Mouse (Mus musculus) lung, postnatal 10 days (tissue): ENCODE data around the gene Krtap12-1.
"Not testable (repeated sequence)": the region's sequence is repeated elsewhere in the genome, so short reads cannot be mapped to it uniquely, and the experiment has no call there.

Experiments used
- DNase-seq: peaks from one replicate; pipeline ENCODE4 v3.0.0; 2021

The Krtap12-1 gene

GRCm38 (mm10) chr10:77720299-77720698 lies at the start of gene Krtap12-1:
Krtap12-1 (plus strand) TSS chr10:77720599.
- not testable (repeated sequence) for DNase-seq

GRCm38 (mm10) chr10:77670710-77671109 lies 49.7 kb upstream of the Krtap12-1 start:
- no peak for DNase-seq

- DNase-seq = no peak
Measured at GRCm38 (mm10) chr10:77671519-77671918, 48.9 kb upstream of the Krtap12-1 start.

- no peak for DNase-seq
Measured at GRCm38 (mm10) chr10:77673765-77674164, 46.6 kb upstream of the Krtap12-1 start.

GRCm38 (mm10) chr10:77677562-77677961 lies 42.8 kb upstream of the Krtap12-1 start:
- no peak for DNase-seq

- DNase-seq = no peak
Measured at GRCm38 (mm10) chr10:77682994-77683393, 37.4 kb upstream of the Krtap12-1 start.

- DNase-seq = no peak
Measured at GRCm38 (mm10) chr10:77684181-77684580, 36.2 kb upstream of the Krtap12-1 start.

- DNase-seq = no peak
Measured at GRCm38 (mm10) chr10:77685895-77686664, 34.3 kb upstream of the Krtap12-1 start, which contains the start of gene Tspear. Tspear (plus strand) TSS chr10:77686569.

GRCm38 (mm10) chr10:77687021-77687420 lies 33.4 kb upstream of the Krtap12-1 start:
- no peak for DNase-seq

- DNase-seq = not testable (repeated sequence)
Measured at GRCm38 (mm10) chr10:77690356-77690807, 30.0 kb upstream of the Krtap12-1 start, which contains the start of gene Gm19402. Gm19402 (minus strand) TSS chr10:77690757.

GRCm38 (mm10) chr10:77697133-77697532 lies 23.3 kb upstream of the Krtap12-1 start, which contains the start of gene Gm9508:
Gm9508 (minus strand) TSS chr10:77697233.
- no peak for DNase-seq

- no peak for DNase-seq
Measured at GRCm38 (mm10) chr10:77706326-77706725, 14.1 kb upstream of the Krtap12-1 start, which contains the start of gene Gm10272. Gm10272 (plus strand) TSS chr10:77706626.

GRCm38 (mm10) chr10:77709831-77710230 lies 10.6 kb upstream of the Krtap12-1 start:
- DNase-seq = no peak

GRCm38 (mm10) chr10:77711157-77711556 lies 9.2 kb upstream of the Krtap12-1 start, which contains the start of gene Gm10024:
Gm10024 (plus strand) TSS chr10:77711457.
- not testable (repeated sequence) for DNase-seq

GRCm38 (mm10) chr10:77713734-77714133 lies 6.7 kb upstream of the Krtap12-1 start:
- no peak for DNase-seq

GRCm38 (mm10) chr10:77715507-77715906 lies 4.9 kb upstream of the Krtap12-1 start, which contains the start of gene Gm10142:
Gm10142 (plus strand) TSS chr10:77715807.
- DNase-seq = no peak

GRCm38 (mm10) chr10:77724855-77725254 lies 4.5 kb downstream of the Krtap12-1 start:
- no peak for DNase-seq

- DNase-seq = no peak
Measured at GRCm38 (mm10) chr10:77726186-77726585, 5.8 kb downstream of the Krtap12-1 start, which contains the start of gene Gm10100. Gm10100 (plus strand) TSS chr10:77726486.

- no peak for DNase-seq
Measured at GRCm38 (mm10) chr10:77728280-77728679, 7.9 kb downstream of the Krtap12-1 start.

GRCm38 (mm10) chr10:77729241-77729640 lies 8.8 kb downstream of the Krtap12-1 start:
- DNase-seq = no peak

- no peak for DNase-seq
Measured at GRCm38 (mm10) chr10:77735928-77736327, 15.5 kb downstream of the Krtap12-1 start.

- no peak for DNase-seq
Measured at GRCm38 (mm10) chr10:77738929-77739328, 18.5 kb downstream of the Krtap12-1 start.

GRCm38 (mm10) chr10:77741924-77742688 lies 21.7 kb downstream of the Krtap12-1 start, which contains the start of gene Gm18596:
Gm18596 (minus strand) TSS chr10:77742638.
- DNase-seq = not testable (repeated sequence)
